Mouse (Mus musculus) liver, embryonic 11.5 days (tissue): ENCODE measurements at regions not wholly inside any gene's neighbourhood (a gene's known extent, or its start where the extent isn't known, plus 50 kb on each side); places are given as distances from the start of the nearest gene placed in this dataset.

ENCODE experiments used
- ATAC-seq: fragments of 200-750 bp; cut with Nextera tagmentation; replicated peaks from 2 replicates; pipeline ENCODE4 v1.8.0; 2017; ENCODE audit warnings: moderate number of reproducible peaks, mild to moderate bottlenecking, moderate TSS enrichment, moderate library complexity; ENCODE audit not compliant: low FRiP score
- DNase-seq: peaks from one replicate; pipeline ENCODE4 v3.0.0-alpha.2; 2017; ENCODE audit warnings: low spot score
- H3K27ac ChIP-seq: fragments of 300-500 bp; sonication (generic); 2 replicates; pipeline ENCODE4 v1.5.1; 2014; ENCODE audit warnings: mild to moderate bottlenecking, low read depth, low read length, control low read depth
- H3K27me3 ChIP-seq: fragments of 300-500 bp; sonication (generic); replicated peaks from 2 replicates; pipeline ENCODE4 v1.6.1; 2014; ENCODE audit warnings: low read length, mixed read lengths; ENCODE audit not compliant: control insufficient read depth, insufficient read depth
- H3K36me3 ChIP-seq: fragments of 300-500 bp; sonication (generic); 2 replicates; pipeline ENCODE4 v1.6.1; 2014; ENCODE audit warnings: mild to moderate bottlenecking, low read length, moderate library complexity, mixed read lengths; ENCODE audit not compliant: control insufficient read depth, insufficient read depth
- H3K4me1 ChIP-seq: fragments of 300-500 bp; sonication (generic); replicated peaks from 2 replicates; pipeline ENCODE4 v1.6.1; 2014; ENCODE audit warnings: low read length, mixed read lengths; ENCODE audit not compliant: control insufficient read depth, insufficient read depth
- H3K4me2 ChIP-seq: fragments of 300-500 bp; sonication (generic); 2 replicates; pipeline ENCODE4 v1.6.1; 2014; ENCODE audit warnings: mild to moderate bottlenecking, control low read depth, moderate library complexity
- H3K4me3 ChIP-seq: fragments of 300-500 bp; sonication (generic); 2 replicates; pipeline ENCODE4 v1.5.1; 2014; ENCODE audit warnings: low read depth, low read length, control low read depth
- H3K9ac ChIP-seq: fragments of 300-500 bp; sonication (generic); 2 replicates; pipeline ENCODE4 v1.6.1; 2014; ENCODE audit warnings: low read depth, low read length, control low read depth
- H3K9me3 ChIP-seq: fragments of 300-500 bp; sonication (generic); 2 replicates; pipeline ENCODE4 v1.6.1; 2016; ENCODE audit warnings: low read length, inconsistent platforms, mixed read lengths; ENCODE audit not compliant: control insufficient read depth
- WGBS: fragments of 180-500 bp; shearing (Covaris S2); extraction: QIAGEN DNeasy Blood & Tissue Kit; methylation state at CpG from one replicate; pipeline ENCODE4 v1.1.7; 2014; 5-methylcytosine and 5-hydroxymethylcytosine counted together

GRCm38 (mm10) chr2:28287210-28287860, 94.5 kb downstream of the Olfm1 start:
- H3K27ac ChIP-seq = no peak overlapping the region
- ATAC-seq = no peak
- no peaks in the 10 kb centered on the region for H3K36me3 ChIP-seq
- H3K4me3 ChIP-seq = no peak overlapping the region
- WGBS = 51% methylated on average over 10 of the region's 10 CpGs
- no peak overlapping the region for H3K9ac ChIP-seq
- H3K27me3 ChIP-seq = no peaks in the 10 kb centered on the region
- H3K9me3 ChIP-seq = no peaks in the 10 kb centered on the region
- H3K4me1 ChIP-seq = no peaks in the 10 kb centered on the region
- no peak overlapping the region for H3K4me2 ChIP-seq
- no peak for DNase-seq

DNA sequence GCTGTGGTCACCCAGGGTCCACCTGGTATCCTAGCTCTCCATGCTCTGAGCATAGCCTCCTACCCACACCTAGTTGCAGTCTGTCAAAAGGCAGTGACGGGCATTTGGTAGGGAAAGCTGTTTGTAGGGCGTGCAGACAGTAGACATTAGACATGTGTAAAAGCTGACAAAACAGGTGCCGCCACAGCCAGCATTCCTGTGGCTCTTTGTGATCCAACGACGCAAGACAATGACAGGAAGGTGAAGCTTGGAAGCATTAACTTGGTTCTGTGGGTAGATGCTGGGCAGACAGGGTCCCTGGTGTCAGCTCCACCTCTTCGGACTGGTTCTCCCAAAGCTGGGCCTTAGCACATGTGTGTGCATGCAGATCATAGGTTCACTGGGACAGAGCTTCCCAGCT, 96.5 kb downstream of the Olfm1 start:
- Histone ChIP-seq H3K27ac (no peak overlapping the region), H3K4me3 (no peak overlapping the region), H3K9me3 (no peaks in the 10 kb centered on the region), H3K36me3 (no peaks in the 10 kb centered on the region), H3K4me2 (no peak overlapping the region), H3K27me3 (no peaks in the 10 kb centered on the region), H3K4me1 (no peaks in the 10 kb centered on the region), H3K9ac (no peak overlapping the region)
- no peak for ATAC-seq
- 71% methylated on average over 6 of the region's 6 CpGs for WGBS
- no peak for DNase-seq

- WGBS = 67% methylated on average over 11 of the region's 11 CpGs
- H3K9ac ChIP-seq = no peak overlapping the region
- DNase-seq (no peak), ATAC-seq (no peak)
- no peak overlapping the region for H3K4me2 ChIP-seq
- H3K9me3 ChIP-seq = no peaks in the 10 kb centered on the region
- H3K27ac ChIP-seq = no peak overlapping the region
- H3K36me3 ChIP-seq = no peaks in the 10 kb centered on the region
- no peak overlapping the region for H3K4me3 ChIP-seq
- no peaks in the 10 kb centered on the region for H3K4me1 ChIP-seq
- H3K27me3 ChIP-seq = no peaks in the 10 kb centered on the region
Measured at GRCm38 (mm10) chr2:28289860-28290471, 97.2 kb downstream of the Olfm1 start.

DNA sequence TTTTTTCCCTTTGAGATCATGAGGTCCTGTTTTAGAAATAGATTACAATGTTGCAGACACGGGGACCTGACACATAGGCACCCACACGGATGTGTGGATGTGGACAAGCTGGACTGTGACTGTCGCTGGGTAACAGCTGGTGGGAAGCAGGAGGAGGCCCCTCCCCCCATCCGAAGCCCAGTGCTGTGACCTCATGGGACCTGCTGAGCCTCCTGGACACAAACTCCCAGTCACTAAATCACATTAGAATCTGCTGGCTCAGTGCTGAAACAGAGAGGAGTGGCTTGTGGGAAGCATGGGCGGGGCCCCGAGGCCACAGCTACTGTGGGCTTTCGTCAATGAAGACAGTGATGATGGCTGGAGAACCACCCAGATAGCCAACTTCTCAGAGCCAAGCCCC, 101.7 kb downstream of the Olfm1 start:
- Histone ChIP-seq H3K4me1 (no peaks in the 10 kb centered on the region), H3K9me3 (no peaks in the 10 kb centered on the region), H3K9ac (no peak overlapping the region), H3K36me3 (no peaks in the 10 kb centered on the region), H3K27me3 (no peaks in the 10 kb centered on the region), H3K4me2 (no peak overlapping the region), H3K27ac (no peak overlapping the region), H3K4me3 (no peak overlapping the region)
- 52% methylated on average over 7 of the region's 7 CpGs for WGBS
- ATAC-seq (no peak), DNase-seq (no peak)

- no peaks in the 10 kb centered on the region for H3K9me3 ChIP-seq
- H3K36me3 ChIP-seq = no peaks in the 10 kb centered on the region
- no peaks in the 10 kb centered on the region for H3K27me3 ChIP-seq
- DNase-seq (no peak), ATAC-seq (no peak)
- H3K27ac ChIP-seq = no peak overlapping the region
- WGBS = 82% methylated on average over 12 of the region's 12 CpGs
- H3K9ac ChIP-seq = no peak overlapping the region
- no peaks in the 10 kb centered on the region for H3K4me1 ChIP-seq
- H3K4me2 ChIP-seq = no peak overlapping the region
- H3K4me3 ChIP-seq = no peak overlapping the region
Measured at GRCm38 (mm10) chr2:28296183-28296582, 103.4 kb downstream of the Olfm1 start.

DNA sequence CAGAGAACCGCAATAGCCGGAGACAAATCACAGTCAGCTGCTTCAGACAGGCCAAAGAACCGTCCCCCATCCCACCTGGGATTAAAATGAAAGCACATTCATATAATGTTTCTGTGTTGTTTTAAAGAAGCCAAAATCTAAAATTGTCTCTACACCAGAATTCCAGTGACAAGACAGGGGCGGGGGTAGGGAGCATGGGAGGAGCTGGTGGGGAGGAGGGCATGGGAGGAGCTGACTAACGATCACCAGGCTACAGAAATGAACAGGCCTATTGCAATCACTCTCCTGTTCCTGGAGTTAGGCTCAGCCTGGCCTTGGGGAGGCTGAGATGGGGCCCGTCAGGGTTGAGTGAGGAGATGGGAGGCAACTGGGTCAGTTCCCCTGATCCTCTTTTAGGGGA, 105.9 kb downstream of the Olfm1 start:
- H3K36me3 ChIP-seq = no peaks in the 10 kb centered on the region
- H3K9ac ChIP-seq = no peak overlapping the region
- no peaks in the 10 kb centered on the region for H3K9me3 ChIP-seq
- DNase-seq (no peak), ATAC-seq (no peak)
- WGBS = 48% methylated on average over 6 of the region's 6 CpGs
- no peaks in the 10 kb centered on the region for H3K27me3 ChIP-seq
- H3K4me1 ChIP-seq = no peaks in the 10 kb centered on the region
- no peak overlapping the region for H3K4me2 ChIP-seq
- H3K4me3 ChIP-seq = no peak overlapping the region
- H3K27ac ChIP-seq = no peak overlapping the region

- no peaks in the 10 kb centered on the region for H3K36me3 ChIP-seq
- WGBS = 79% methylated on average over 2 of the region's 2 CpGs
- H3K27me3 ChIP-seq = no peaks in the 10 kb centered on the region
- H3K4me2 ChIP-seq = no peak overlapping the region
- H3K4me3 ChIP-seq = no peak overlapping the region
- H3K4me1 ChIP-seq = no peaks in the 10 kb centered on the region
- DNase-seq (no peak), ATAC-seq (no peak)
- H3K9me3 ChIP-seq = no peaks in the 10 kb centered on the region
- H3K9ac ChIP-seq = no peak overlapping the region
- H3K27ac ChIP-seq = no peak overlapping the region
Measured at GRCm38 (mm10) chr2:28299346-28299745, 106.6 kb downstream of the Olfm1 start.

GRCm38 (mm10) chr2:28301313-28301712, 108.5 kb downstream of the Olfm1 start:
- no peaks in the 10 kb centered on the region for H3K9me3 ChIP-seq
- no peaks in the 10 kb centered on the region for H3K27me3 ChIP-seq
- no peak overlapping the region for H3K4me3 ChIP-seq
- no peaks in the 10 kb centered on the region for H3K4me1 ChIP-seq
- ATAC-seq = no peak
- 64% methylated on average over 4 of the region's 4 CpGs for WGBS
- no peak overlapping the region for H3K27ac ChIP-seq
- no peak overlapping the region for H3K4me2 ChIP-seq
- H3K9ac ChIP-seq = no peak overlapping the region
- no peak for DNase-seq
- no peaks in the 10 kb centered on the region for H3K36me3 ChIP-seq

- no peak overlapping the region for H3K4me3 ChIP-seq
- ATAC-seq (no peak), DNase-seq (no peak)
- WGBS = 68% methylated on average over 5 of the region's 5 CpGs
- H3K27me3 ChIP-seq = no peaks in the 10 kb centered on the region
- H3K27ac ChIP-seq = no peak overlapping the region
- H3K36me3 ChIP-seq = no peaks in the 10 kb centered on the region
- H3K4me2 ChIP-seq = no peak overlapping the region
- H3K4me1 ChIP-seq = no peaks in the 10 kb centered on the region
- H3K9ac ChIP-seq = no peak overlapping the region
- H3K9me3 ChIP-seq = no peaks in the 10 kb centered on the region
Measured at GRCm38 (mm10) chr2:28303936-28304335, 111.1 kb downstream of the Olfm1 start.
